Mouse (Mus musculus): ENCODE measurements around the gene Cap2. TPM values are rescaled to one million over a fixed set of nuclear protein-coding genes. Genes with fewer than 3 reads are reported as not detected.

Gene Cap2
- polyA plus RNA-seq, 1 experiment from 2014 or later: 11.8 TPM

DNA sequence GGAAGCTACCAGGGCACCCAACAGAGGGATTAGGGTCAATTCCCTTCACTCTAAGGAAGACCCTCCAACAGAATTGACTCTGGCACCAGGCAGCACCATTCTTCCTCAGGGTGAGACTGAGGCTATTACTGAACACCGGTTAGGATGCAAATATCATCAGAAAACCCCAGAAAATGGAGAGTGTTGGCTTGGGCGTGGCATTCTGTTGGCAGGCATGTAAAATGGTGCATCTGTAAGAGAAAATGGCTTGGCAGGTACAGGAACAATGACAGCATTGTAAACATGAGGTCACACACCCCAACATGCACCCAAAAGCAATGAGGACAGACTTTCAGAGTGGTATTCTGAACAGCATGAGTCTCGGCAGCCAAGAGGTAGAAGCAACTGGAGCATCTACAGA lies 30.0 kb downstream of the Cap2 start:
- ATAC-seq (ENCODE audit: low read depth): no peak
- peaks cover 5% of the 10 kb centered on the region for H3K4me1 ChIP-seq (replicated peaks; ENCODE audit: control insufficient read depth, insufficient read depth, low read length)
- WGBS: 85% methylated on average over 3 of the region's 3 CpGs

DNA sequence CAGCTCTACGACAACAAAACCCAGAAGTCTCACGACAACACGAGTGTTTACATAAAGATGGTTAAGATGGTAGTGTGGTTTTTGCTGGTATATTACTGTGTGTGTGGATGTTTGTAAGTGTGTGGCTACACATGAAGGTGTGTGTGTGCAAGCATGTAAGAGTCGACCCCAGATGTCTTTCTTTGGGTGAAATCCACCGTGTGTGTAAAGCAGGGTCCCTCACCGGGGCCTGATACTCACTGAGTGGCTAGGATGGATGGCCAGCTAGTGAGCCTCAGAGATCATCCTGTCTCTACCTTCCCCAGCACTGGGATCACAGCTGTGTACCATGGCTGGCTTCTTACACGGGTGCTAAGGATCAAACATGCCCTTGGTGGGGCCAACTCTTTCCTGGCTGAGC lies 30.6 kb downstream of the Cap2 start:
- Histone ChIP-seq H3K4me3 (ENCODE audit: low read length) (no peak overlapping the region), H3K4me1 (replicated peaks; ENCODE audit: control insufficient read depth, insufficient read depth, low read length) (peaks cover 5% of the 10 kb centered on the region), H3K36me3 (ENCODE audit: control insufficient read depth, insufficient read depth, low read length) (no peaks in the 10 kb centered on the region), H3K9me3 (ENCODE audit: control insufficient read depth, low read length) (no peaks in the 10 kb centered on the region), H3K9ac (ENCODE audit: low read length) (no peak overlapping the region), H3K4me2 (ENCODE audit: low read depth, low read length) (no peak overlapping the region), H3K27me3 (ENCODE audit: control insufficient read depth, insufficient read depth, low read depth, low read length) (no peaks in the 10 kb centered on the region), H3K27ac (ENCODE audit: low read length) (no peak overlapping the region)
- 79% methylated on average over 7 of the region's 7 CpGs for WGBS
- no peak for ATAC-seq (ENCODE audit: low read depth)

More for the DNA sequence above, 30.0 kb downstream of the Cap2 start:
- Histone ChIP-seq H3K27me3 (ENCODE audit: control insufficient read depth, insufficient read depth, low read depth, low read length) (no peaks in the 10 kb centered on the region), H3K36me3 (ENCODE audit: control insufficient read depth, insufficient read depth, low read length) (no peaks in the 10 kb centered on the region), H3K9ac (ENCODE audit: low read length) (no peak overlapping the region), H3K4me3 (ENCODE audit: low read length) (no peak overlapping the region), H3K9me3 (ENCODE audit: control insufficient read depth, low read length) (no peaks in the 10 kb centered on the region), H3K27ac (ENCODE audit: low read length) (no peak overlapping the region), H3K4me2 (ENCODE audit: low read depth, low read length) (no peak overlapping the region)

DNA sequence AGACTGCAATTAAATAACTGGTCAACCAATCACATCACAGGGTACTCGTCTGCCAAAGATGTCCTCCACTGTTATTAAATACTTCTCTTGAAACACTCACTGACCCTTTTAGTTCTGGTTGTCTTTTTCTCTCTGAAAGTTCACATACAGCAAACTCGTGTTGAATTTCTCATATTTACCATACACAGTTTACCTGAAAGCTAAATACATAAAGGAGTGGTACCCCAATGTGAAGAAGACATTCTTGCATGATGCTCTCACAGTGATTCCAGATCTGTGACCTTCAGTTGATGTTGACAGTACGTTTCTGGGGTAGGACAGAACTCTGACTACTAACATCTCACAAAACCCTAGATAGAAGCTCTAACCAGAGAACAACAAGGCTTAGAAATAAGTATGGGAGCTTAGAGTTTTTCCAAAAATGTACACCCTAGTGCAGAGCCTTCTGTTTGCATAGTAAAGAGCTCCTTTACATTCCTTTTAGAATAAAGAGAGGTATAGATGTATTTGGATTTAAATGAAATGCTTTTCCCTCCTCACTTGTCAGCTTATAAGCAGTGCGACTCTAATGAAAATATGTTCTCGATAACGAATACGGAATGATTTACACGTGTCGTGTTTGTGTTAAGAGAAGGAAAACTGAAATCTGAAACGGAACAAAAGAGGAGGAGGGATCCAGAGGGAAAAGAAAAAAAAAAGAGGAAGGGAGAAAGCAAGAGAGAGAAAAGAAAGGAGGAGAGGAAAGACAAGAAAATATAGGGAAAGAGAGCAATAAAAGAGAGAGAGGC lies 31.9 kb downstream of the Cap2 start:
- Histone ChIP-seq H3K27me3 (ENCODE audit: control insufficient read depth, insufficient read depth, low read depth, low read length) (no peaks in the 10 kb centered on the region), H3K4me1 (replicated peaks; ENCODE audit: control insufficient read depth, insufficient read depth, low read length) (peaks cover 5% of the 10 kb centered on the region), H3K4me2 (ENCODE audit: low read depth, low read length) (peak overlapping the region; percentile 42), H3K9ac (ENCODE audit: low read length) (no peak overlapping the region), H3K27ac (ENCODE audit: low read length) (peak overlapping the region; percentile 77), H3K9me3 (ENCODE audit: control insufficient read depth, low read length) (no peaks in the 10 kb centered on the region), H3K36me3 (ENCODE audit: control insufficient read depth, insufficient read depth, low read length) (no peaks in the 10 kb centered on the region), H3K4me3 (ENCODE audit: low read length) (peak overlapping the region; percentile 14; the same call in 1 of the 2 replicates)
- WGBS: 31% methylated on average over 10 of the region's 10 CpGs
- ATAC-seq (ENCODE audit: low read depth): no peak

DNA sequence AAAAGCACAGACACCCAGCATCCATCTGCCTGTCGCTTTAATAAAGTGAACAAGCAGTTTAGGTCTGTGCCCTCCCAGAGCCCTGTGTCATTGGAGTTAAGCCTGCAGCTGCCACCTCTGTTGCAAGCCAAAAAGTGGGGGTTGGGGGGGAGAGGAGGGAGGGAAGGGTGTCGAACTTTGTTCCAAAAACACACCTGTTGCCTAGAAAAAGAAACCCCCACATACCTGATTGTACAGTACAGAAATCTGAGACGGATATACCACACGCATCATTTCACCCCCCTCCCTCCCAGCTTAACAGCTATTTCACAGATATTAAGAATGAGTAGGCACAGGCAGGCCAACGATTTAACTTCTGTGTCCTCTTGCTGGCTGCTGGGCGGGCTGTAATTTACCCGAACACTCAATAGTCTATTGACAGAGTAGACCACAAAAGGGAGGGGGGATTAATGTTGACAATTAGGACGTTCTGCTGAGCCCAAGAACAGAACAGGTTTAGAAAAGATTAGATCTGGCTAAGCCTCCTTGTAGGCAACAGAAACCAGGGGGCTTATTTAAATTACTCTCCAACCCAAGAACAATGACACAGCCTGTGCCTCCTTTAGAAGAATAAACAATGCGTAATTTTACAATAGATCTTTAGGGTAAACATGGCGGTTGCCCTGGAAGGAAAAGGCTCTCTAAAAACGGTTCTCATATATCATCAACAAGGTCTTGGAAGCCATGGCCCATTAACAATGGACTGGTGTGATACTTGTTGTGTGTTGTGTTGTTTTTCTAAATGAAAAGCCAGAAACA lies 32.7 kb downstream of the Cap2 start:
- Histone ChIP-seq H3K9me3 (ENCODE audit: control insufficient read depth, low read length) (no peaks in the 10 kb centered on the region), H3K4me3 (ENCODE audit: low read length) (peak overlapping the region; percentile 14; the same call in 1 of the 2 replicates), H3K4me1 (replicated peaks; ENCODE audit: control insufficient read depth, insufficient read depth, low read length) (peaks cover 5% of the 10 kb centered on the region), H3K27ac (ENCODE audit: low read length) (peak overlapping the region; percentile 77), H3K36me3 (ENCODE audit: control insufficient read depth, insufficient read depth, low read length) (no peaks in the 10 kb centered on the region), H3K4me2 (ENCODE audit: low read depth, low read length) (peak overlapping the region; percentile 42), H3K9ac (ENCODE audit: low read length) (no peak overlapping the region), H3K27me3 (ENCODE audit: control insufficient read depth, insufficient read depth, low read depth, low read length) (no peaks in the 10 kb centered on the region)
- peak; percentile 54 for ATAC-seq (ENCODE audit: low read depth)
- 27% methylated on average over 11 of the region's 11 CpGs for WGBS

DNA sequence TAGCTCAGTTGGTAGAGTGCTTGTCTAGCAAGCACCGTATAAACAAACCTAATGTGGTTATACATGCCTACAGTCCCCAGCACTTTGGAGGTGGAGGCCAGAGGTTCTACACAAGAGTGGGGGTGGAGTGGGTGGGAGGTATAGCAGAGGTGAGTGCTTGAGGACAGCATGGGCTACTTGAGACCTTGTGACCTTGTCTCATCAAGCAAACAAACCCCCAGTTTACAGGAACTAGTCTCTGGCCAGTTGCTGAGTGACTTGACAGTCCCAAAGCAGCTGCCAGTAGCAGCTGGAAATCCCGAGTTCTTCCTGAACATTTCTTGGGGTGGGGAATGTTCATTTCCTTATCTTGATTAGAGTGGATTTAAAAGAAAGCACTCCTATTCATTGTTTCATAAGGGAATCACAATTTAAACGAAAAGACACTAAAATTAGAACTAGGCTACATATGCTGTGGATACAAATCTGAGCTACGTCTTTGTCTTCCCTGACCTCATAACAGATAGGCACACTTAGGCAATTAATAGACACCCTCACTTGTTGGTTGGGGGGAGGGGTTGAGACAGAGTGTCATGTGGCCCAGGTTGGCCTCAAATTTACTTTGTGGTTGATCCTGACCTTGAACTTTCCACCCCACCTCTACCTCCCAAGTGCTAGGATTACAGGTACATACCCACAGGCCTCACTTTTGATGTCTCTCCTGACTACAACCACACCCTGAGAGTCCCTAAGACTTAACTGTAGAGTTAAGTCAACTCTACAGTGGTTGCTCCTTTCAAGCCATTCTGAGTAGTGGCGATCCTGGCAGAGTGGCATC lies 33.5 kb downstream of the Cap2 start:
- peaks cover 5% of the 10 kb centered on the region for H3K4me1 ChIP-seq (replicated peaks; ENCODE audit: control insufficient read depth, insufficient read depth, low read length)
- no peaks in the 10 kb centered on the region for H3K9me3 ChIP-seq (ENCODE audit: control insufficient read depth, low read length)
- no peak overlapping the region for H3K4me3 ChIP-seq (ENCODE audit: low read length)
- H3K36me3 ChIP-seq (ENCODE audit: control insufficient read depth, insufficient read depth, low read length): no peaks in the 10 kb centered on the region
- H3K27ac ChIP-seq (ENCODE audit: low read length): peak overlapping the region; percentile 77; the same call in 1 of the 2 replicates
- WGBS: 57% methylated on average over 5 of the region's 5 CpGs
- H3K9ac ChIP-seq (ENCODE audit: low read length): no peak overlapping the region
- no peak for ATAC-seq (ENCODE audit: low read depth)
- no peaks in the 10 kb centered on the region for H3K27me3 ChIP-seq (ENCODE audit: control insufficient read depth, insufficient read depth, low read depth, low read length)
- H3K4me2 ChIP-seq (ENCODE audit: low read depth, low read length): no peak overlapping the region

DNA sequence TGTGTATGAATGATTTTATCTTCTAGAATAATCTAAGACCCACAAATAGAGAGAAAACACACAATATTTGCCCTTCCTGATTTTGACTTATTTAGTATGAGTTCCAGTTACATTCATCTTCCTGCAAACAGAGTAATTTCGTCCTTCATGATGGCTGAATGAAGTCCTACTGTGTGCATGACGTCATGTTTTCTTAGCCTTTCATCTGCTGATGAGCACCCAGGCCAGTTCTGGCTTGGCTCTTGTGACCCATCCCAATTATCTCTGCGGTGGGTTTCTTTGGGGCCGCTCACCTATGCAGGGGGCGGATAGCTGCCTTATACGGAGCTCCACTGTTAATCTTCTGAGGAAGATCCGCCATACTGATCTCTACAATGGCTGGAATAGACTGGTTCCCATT lies 37.6 kb downstream of the Cap2 start:
- Histone ChIP-seq H3K4me3 (ENCODE audit: low read length) (no peak overlapping the region), H3K27me3 (ENCODE audit: control insufficient read depth, insufficient read depth, low read depth, low read length) (no peaks in the 10 kb centered on the region), H3K36me3 (ENCODE audit: control insufficient read depth, insufficient read depth, low read length) (no peaks in the 10 kb centered on the region), H3K9me3 (ENCODE audit: control insufficient read depth, low read length) (no peaks in the 10 kb centered on the region), H3K9ac (ENCODE audit: low read length) (no peak overlapping the region), H3K4me2 (ENCODE audit: low read depth, low read length) (no peak overlapping the region), H3K27ac (ENCODE audit: low read length) (no peak overlapping the region), H3K4me1 (replicated peaks; ENCODE audit: control insufficient read depth, insufficient read depth, low read length) (peaks cover 2% of the 10 kb centered on the region)
- no peak for ATAC-seq (ENCODE audit: low read depth)
- 88% methylated on average over 7 of the region's 7 CpGs for WGBS

DNA sequence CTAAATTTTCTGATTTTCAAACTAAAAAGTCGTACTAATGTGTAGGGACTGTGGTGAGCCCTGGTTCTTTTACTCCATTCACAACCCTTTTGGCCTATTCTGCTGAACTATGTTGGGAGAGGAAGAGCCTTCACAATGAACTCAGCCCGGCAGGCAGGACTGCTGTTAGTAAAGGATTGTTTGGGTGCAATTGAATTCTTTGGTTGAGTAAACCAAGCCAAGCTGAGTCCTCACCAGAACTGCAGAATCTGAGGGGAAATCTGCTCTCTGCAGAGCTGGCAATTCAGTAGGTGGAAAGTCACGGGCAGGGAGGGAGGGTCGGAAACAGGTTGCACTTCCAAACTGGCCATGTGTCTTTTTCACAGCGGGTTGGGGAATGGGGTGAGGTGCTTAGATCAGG lies 39.3 kb downstream of the Cap2 start:
- no peak overlapping the region for H3K27ac ChIP-seq (ENCODE audit: low read length)
- ATAC-seq (ENCODE audit: low read depth): no peak
- no peak overlapping the region for H3K4me3 ChIP-seq (ENCODE audit: low read length)
- H3K9ac ChIP-seq (ENCODE audit: low read length): no peak overlapping the region
- no peaks in the 10 kb centered on the region for H3K36me3 ChIP-seq (ENCODE audit: control insufficient read depth, insufficient read depth, low read length)
- H3K27me3 ChIP-seq (ENCODE audit: control insufficient read depth, insufficient read depth, low read depth, low read length): no peaks in the 10 kb centered on the region
- H3K9me3 ChIP-seq (ENCODE audit: control insufficient read depth, low read length): no peaks in the 10 kb centered on the region
- H3K4me2 ChIP-seq (ENCODE audit: low read depth, low read length): no peak overlapping the region
- 77% methylated on average over 5 of the region's 5 CpGs for WGBS
- no peaks in the 10 kb centered on the region for H3K4me1 ChIP-seq (replicated peaks; ENCODE audit: control insufficient read depth, insufficient read depth, low read length)

DNA sequence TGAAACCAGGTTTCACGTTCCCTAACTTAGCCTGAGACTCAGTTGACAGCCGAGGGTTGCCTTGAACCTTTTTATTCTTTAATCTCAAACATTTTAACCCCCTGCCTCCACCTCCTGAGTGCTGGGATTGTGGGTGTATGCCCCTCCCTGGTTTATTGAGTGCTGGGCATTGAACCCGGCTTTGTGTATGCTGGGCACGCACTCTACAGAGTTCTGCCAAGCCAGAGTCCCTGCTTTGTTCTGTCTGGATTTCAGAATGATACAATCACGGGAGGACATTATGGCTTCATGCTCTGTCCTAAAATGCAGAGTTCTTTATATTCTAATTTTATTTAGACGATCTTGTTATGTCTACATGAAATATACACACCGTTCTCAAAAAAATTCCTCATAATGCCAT lies 41.1 kb downstream of the Cap2 start:
- no peak overlapping the region for H3K27ac ChIP-seq (ENCODE audit: low read length)
- no peaks in the 10 kb centered on the region for H3K4me1 ChIP-seq (replicated peaks; ENCODE audit: control insufficient read depth, insufficient read depth, low read length)
- H3K4me3 ChIP-seq (ENCODE audit: low read length): no peak overlapping the region
- no peaks in the 10 kb centered on the region for H3K27me3 ChIP-seq (ENCODE audit: control insufficient read depth, insufficient read depth, low read depth, low read length)
- no peaks in the 10 kb centered on the region for H3K9me3 ChIP-seq (ENCODE audit: control insufficient read depth, low read length)
- H3K9ac ChIP-seq (ENCODE audit: low read length): no peak overlapping the region
- WGBS: 80% methylated on average over 7 of the region's 7 CpGs
- no peak for ATAC-seq (ENCODE audit: low read depth)
- H3K4me2 ChIP-seq (ENCODE audit: low read depth, low read length): no peak overlapping the region
- no peaks in the 10 kb centered on the region for H3K36me3 ChIP-seq (ENCODE audit: control insufficient read depth, insufficient read depth, low read length)

DNA sequence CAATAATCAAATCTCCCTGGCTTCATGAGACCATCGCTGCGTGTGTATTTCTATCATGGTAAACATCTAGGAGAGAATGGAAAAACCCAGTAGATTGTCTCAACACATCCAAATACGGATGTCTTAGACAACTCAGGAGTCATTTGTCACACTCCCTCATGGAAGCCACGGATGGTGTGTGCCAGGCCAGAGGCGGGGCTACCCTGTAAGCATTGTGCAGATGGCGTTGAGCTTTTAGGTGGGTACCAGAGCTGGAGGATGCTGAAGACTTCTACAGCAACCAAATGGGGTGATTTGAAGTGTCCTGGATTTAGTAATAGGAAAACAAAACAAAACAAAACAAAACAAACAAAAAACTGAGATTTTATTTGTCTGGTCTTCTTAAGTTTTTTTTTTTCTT lies 43.0 kb downstream of the Cap2 start:
- Histone ChIP-seq H3K9ac (ENCODE audit: low read length) (no peak overlapping the region), H3K9me3 (ENCODE audit: control insufficient read depth, low read length) (no peaks in the 10 kb centered on the region), H3K36me3 (ENCODE audit: control insufficient read depth, insufficient read depth, low read length) (no peaks in the 10 kb centered on the region), H3K27ac (ENCODE audit: low read length) (no peak overlapping the region), H3K27me3 (ENCODE audit: control insufficient read depth, insufficient read depth, low read depth, low read length) (no peaks in the 10 kb centered on the region), H3K4me3 (ENCODE audit: low read length) (no peak overlapping the region), H3K4me1 (replicated peaks; ENCODE audit: control insufficient read depth, insufficient read depth, low read length) (no peaks in the 10 kb centered on the region), H3K4me2 (ENCODE audit: low read depth, low read length) (no peak overlapping the region)
- 66% methylated on average over 6 of the region's 6 CpGs for WGBS
- ATAC-seq (ENCODE audit: low read depth): no peak

Data from lung, embryonic 16.5 days (tissue).